Mouse (Mus musculus) CH12.LX (cell line): ENCODE measurements around the gene Ift74. TPM values are rescaled to one million over a fixed set of nuclear protein-coding genes. Genes with fewer than 3 reads are reported as not detected.

Experiments used
- DNase-seq: peaks from one replicate; pipeline ENCODE4 v3.0.0-alpha.2; 2013; ENCODE audit errors: extremely low read depth
- H3K27ac ChIP-seq: 2 replicates; pipeline ENCODE4 v1.5.1; 2012; ENCODE audit warnings: low read depth, mild to moderate bottlenecking, control low read depth, moderate library complexity; ENCODE audit not compliant: insufficient read depth
- H3K27me3 ChIP-seq: replicated peaks from 2 replicates; pipeline ENCODE3; 2012; ENCODE audit warnings: inconsistent platforms
- H3K36me3 ChIP-seq, 2 experiments: replicated peaks in 1 of 2; 2 replicates each; pipeline versions ENCODE3 to v1.6.1; 2012; ENCODE audit warnings: inconsistent platforms in 1 of 2, low read length in 1 of 2, mild to moderate bottlenecking in 1 of 2, mixed read lengths in 1 of 2, moderate library complexity in 1 of 2; ENCODE audit not compliant: control insufficient read depth in 1 of 2, insufficient read depth in 1 of 2
- H3K4me1 ChIP-seq, 2 experiments: 2 replicates each; pipeline ENCODE4 v1.6.1; 2012; ENCODE audit warnings: inconsistent platforms in 1 of 2, moderate library complexity in 1 of 2; ENCODE audit not compliant: insufficient read depth in 2 of 2, control insufficient read depth in 1 of 2
- H3K4me2 ChIP-seq: 2 replicates; pipeline ENCODE4 v1.6.1; 2012; ENCODE audit warnings: low read depth, mild to moderate bottlenecking, control low read depth; ENCODE audit not compliant: poor library complexity, insufficient read depth, severe bottlenecking
- H3K4me3 ChIP-seq, 3 experiments: fragments of 150-350 bp in 1 of 3; sonication (generic) in 1 of 3; replicated peaks in 1 of 3; 2 replicates each; pipeline versions ENCODE3 to v1.5.1; 2011 to 2012; ENCODE audit warnings: low read depth in 2 of 3, low read length in 2 of 3, mild to moderate bottlenecking in 2 of 3, moderate library complexity in 2 of 3, control low read depth in 1 of 3, improper control_type of control experiment in 1 of 3, inconsistent platforms in 1 of 3, mixed read lengths in 1 of 3; ENCODE audit not compliant: poor library complexity in 1 of 3
- H3K79me2 ChIP-seq: replicated peaks from 2 replicates; pipeline ENCODE4 v1.6.1; 2012; ENCODE audit warnings: mild to moderate bottlenecking, moderate library complexity; ENCODE audit not compliant: control insufficient read depth, poor library complexity, insufficient read depth, severe bottlenecking; ENCODE audit errors: extremely low read depth
- H3K9ac ChIP-seq: 2 replicates; pipeline ENCODE4 v1.6.1; 2012; ENCODE audit warnings: low read depth, mild to moderate bottlenecking, control low read depth, moderate library complexity; ENCODE audit not compliant: insufficient read depth
- H3K9me3 ChIP-seq: replicated peaks from 2 replicates; pipeline ENCODE3; 2012; ENCODE audit warnings: low read length, inconsistent platforms, mixed read lengths
- CHD2 ChIP-seq: IDR thresholded peaks from 2 replicates; pipeline ENCODE4 v1.6.1; 2011; ENCODE audit warnings: low read length, improper control_type of control experiment
- E2F4 ChIP-seq: IDR thresholded peaks from 2 replicates; pipeline ENCODE4 v1.6.1; 2011; ENCODE audit warnings: low read depth, low read length, improper control_type of control experiment; ENCODE audit not compliant: insufficient replicate concordance
- GABPA ChIP-seq: IDR thresholded peaks from 2 replicates; pipeline ENCODE4 v1.6.1; 2012; ENCODE audit warnings: low read depth, low read length, improper control_type of control experiment, inconsistent platforms; ENCODE audit not compliant: insufficient replicate concordance
- HCFC1 ChIP-seq: IDR thresholded peaks from 2 replicates; pipeline ENCODE4 v1.6.1; 2012; ENCODE audit warnings: low read depth, mild to moderate bottlenecking, inconsistent platforms, low read length, improper control_type of control experiment
- IRF4 ChIP-seq: IDR thresholded peaks from 2 replicates; pipeline ENCODE4 v1.6.1; 2014; ENCODE audit warnings: low read depth, mild to moderate bottlenecking, inconsistent platforms, low read length, improper control_type of control experiment
- MEF2A ChIP-seq: IDR thresholded peaks from 2 replicates; pipeline ENCODE4 v1.6.1; 2014; ENCODE audit warnings: low read depth, mild to moderate bottlenecking, inconsistent platforms, low read length, improper control_type of control experiment, borderline replicate concordance
- NELFE ChIP-seq: IDR thresholded peaks from 2 replicates; pipeline ENCODE4 v1.6.1; 2011; ENCODE audit warnings: low read depth, low read length, improper control_type of control experiment
- POLR2AphosphoS2 ChIP-seq: IDR thresholded peaks from 2 replicates; pipeline ENCODE4 v1.6.1; 2011; ENCODE audit warnings: low read depth, low read length, improper control_type of control experiment
- SMC3 ChIP-seq: IDR thresholded peaks from 2 replicates; pipeline ENCODE4 v1.6.1; 2011; ENCODE audit warnings: low read depth, low read length, improper control_type of control experiment
- TCF12 ChIP-seq: IDR thresholded peaks from 2 replicates; pipeline ENCODE4 v1.6.1; 2014; ENCODE audit warnings: low read depth, mild to moderate bottlenecking, inconsistent platforms, low read length, improper control_type of control experiment
- ZC3H11A ChIP-seq: IDR thresholded peaks from 2 replicates; pipeline ENCODE4 v1.6.1; 2012; ENCODE audit warnings: low read depth, mild to moderate bottlenecking, inconsistent platforms, low read length, improper control_type of control experiment
- ZKSCAN1 ChIP-seq: IDR thresholded peaks from 2 replicates; pipeline ENCODE4 v1.6.1; 2012; ENCODE audit warnings: low read depth, inconsistent platforms, low read length, improper control_type of control experiment, borderline replicate concordance
- ZNF384 ChIP-seq: IDR thresholded peaks from 2 replicates; pipeline ENCODE4 v1.6.1; 2012; ENCODE audit warnings: low read depth, low read length, improper control_type of control experiment, inconsistent platforms
- dilution Hi-C: fragments of 300-500 bp; cut with MboI; formaldehyde crosslinking; loops from 2 replicates; pipeline ENCODE4 v1.14.3; 2020; ENCODE audit warnings: low sequenced_read_pairs; ENCODE audit not compliant: extremely low pct_unique_long_range_greater_than_20kb, extremely low pct_ligation_motif_present
- in situ Hi-C: fragments of 300-500 bp; cut with MboI; formaldehyde crosslinking; loops from 3 replicates; pipeline ENCODE4 v1.14.3; 2019; ENCODE audit warnings: low sequenced_read_pairs, low pct_ligation_motif_present, low pct_unique_long_range_greater_than_20kb, mixed read lengths
- polyA plus RNA-seq: library from polyadenylated mRNA; unstranded; fragments of >175 nt; gene quantifications from 2 replicates; pipeline ENCODE4 v1.2.1, GENCODE M21; 2012; ENCODE audit warnings: low read depth; ENCODE audit not compliant: insufficient read length
- total RNA-seq, 2 experiments: library from RNA; depleted of rRNA; stranded (reverse); fragments of 300-350 nt in 1 of 2; fragments of >200 nt in 1 of 2; gene quantifications; 2 replicates each; pipeline ENCODE4 v1.2.3; 2012 to 2014

The Ift74 gene
- total and polyA plus RNA-seq, 3 experiments, result 5.9 to 15.0 (median 12.5) TPM

DNA sequence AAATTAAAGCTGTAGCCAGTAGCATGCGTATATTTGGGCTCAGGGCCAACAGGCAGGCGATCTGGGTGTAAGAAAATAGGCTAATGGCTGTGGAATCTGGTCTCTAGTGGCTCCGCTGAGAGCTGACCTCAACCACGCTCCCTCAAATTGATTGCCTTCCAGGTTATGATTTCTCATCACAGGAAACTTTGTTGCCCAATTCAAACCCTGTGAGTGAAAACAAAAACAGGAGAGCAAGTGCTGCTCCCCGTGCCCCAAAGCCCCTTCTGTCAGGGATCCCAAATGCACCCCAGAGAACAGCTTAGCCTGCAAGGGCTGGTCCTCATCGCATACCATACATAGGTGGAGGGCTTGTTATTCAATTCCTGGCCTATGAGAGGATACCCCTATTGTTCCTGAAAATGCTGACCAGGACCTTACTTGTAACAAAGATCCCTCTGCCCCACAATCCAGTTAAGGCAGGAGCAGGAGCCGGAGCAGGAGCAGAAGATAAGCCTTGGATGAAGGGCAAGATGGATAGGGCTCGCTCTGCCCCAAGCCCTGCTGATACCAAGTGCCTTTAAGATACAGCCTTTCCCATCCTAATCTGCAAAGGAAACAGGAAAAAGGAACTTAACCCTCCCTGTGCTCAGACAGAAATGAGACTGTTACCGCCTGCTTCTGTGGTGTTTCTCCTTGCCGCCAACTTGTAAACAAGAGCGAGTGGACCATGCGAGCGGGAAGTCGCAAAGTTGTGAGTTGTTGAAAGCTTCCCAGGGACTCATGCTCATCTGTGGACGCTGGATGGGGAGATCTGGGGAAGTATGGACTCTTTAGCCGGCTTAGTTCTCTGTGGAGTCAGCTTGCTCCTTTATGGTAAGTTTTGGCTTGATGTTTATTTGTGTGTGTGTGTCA lies 124.8 kb downstream of the Ift74 start, which contains the start of gene Tek:
Tek (plus strand) TSS at position 452 of the 894 bp plus-strand sequence.
- Histone ChIP-seq H3K79me2 (no peaks in the 10 kb centered on the region), H3K27ac (no peak within 1 kb of the TSS), H3K4me2 (no peak within 1 kb of the TSS), H3K4me1 (no peaks in the 10 kb centered on the region), H3K9me3 (no peaks in the 10 kb centered on the region), H3K4me3 (no peak within 1 kb of the TSS), H3K36me3 (no peaks in the 10 kb centered on the region), H3K27me3 (no peaks in the 10 kb centered on the region), H3K9ac (no peak within 1 kb of the TSS)
- no peak for DNase-seq
- TF ChIP-seq TCF12, result no peak
- no peak for TF ChIP-seq NELFE
- TF ChIP-seq IRF4, result no peak
- no peak for TF ChIP-seq HCFC1
- TF ChIP-seq E2F4, result no peak
- no peak for TF ChIP-seq ZNF384
- TF ChIP-seq ZKSCAN1, result no peak
- dilution Hi-C loops (no loop called here), in situ Hi-C loops (no loop called here)

DNA sequence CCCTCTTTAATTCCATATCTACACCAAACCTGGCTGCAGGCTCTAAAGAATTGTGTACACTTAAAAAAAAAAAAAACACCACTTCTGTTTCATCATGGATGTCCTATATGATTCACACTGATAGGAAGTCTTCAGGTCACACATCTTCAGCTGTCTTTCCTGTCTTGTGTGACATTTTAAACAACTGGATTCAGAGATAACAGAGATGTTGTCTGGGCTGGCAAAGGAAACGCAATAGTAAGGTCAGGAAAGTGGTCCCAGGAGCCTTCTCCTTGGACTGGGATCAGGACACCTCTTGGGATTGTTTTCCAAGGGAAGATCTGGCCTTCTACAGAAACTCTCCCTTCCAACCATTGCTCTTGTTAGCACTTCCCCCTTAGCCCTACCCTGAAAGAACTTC lies 127.5 kb downstream of the Ift74 start:
- Histone ChIP-seq H3K36me3 (no peaks in the 10 kb centered on the region), H3K4me1 (no peaks in the 10 kb centered on the region), H3K27ac (no peak overlapping the region), H3K27me3 (no peaks in the 10 kb centered on the region), H3K4me2 (no peak overlapping the region), H3K9me3 (no peaks in the 10 kb centered on the region), H3K79me2 (no peaks in the 10 kb centered on the region), H3K9ac (no peak overlapping the region), H3K4me3 (no peak overlapping the region)
- in situ Hi-C loops (no loop called here), dilution Hi-C loops (no loop called here)
- no peak for DNase-seq
- TF ChIP-seq SMC3 (no peak), CHD2 (no peak), MEF2A (no peak), GABPA (no peak), ZC3H11A (no peak), POLR2AphosphoS2 (no peak)

Other genes with a start within 250 kb of the Ift74 start
- gene Gm10306, start 57.9 kb upstream of the Ift74 start, total RNA-seq (2012; rRNA removed), result 0.68 and 2.3 TPM in 2 replicates
- gene Gm10306, start 57.9 kb upstream of the Ift74 start, total RNA-seq (2014; rRNA removed), result not detected in 2 replicates
- gene Gm10306, start 57.9 kb upstream of the Ift74 start, polyA plus RNA-seq, result not detected in 2 replicates
- gene Caap1, start 57.7 kb upstream of the Ift74 start, total RNA-seq (2012; rRNA removed), result 10.2 and 12.2 TPM in 2 replicates
- 34.1 and 40.3 TPM in 2 replicates for gene Caap1, start 57.7 kb upstream of the Ift74 start, total RNA-seq (2014; rRNA removed)
- 18.7 and 19.2 TPM in 2 replicates for gene Caap1, start 57.7 kb upstream of the Ift74 start, polyA plus RNA-seq
- 61.0 and 68.5 TPM in 2 replicates for gene Plaa, start 11.2 kb upstream of the Ift74 start, total RNA-seq (2012; rRNA removed)
- gene Plaa, start 11.2 kb upstream of the Ift74 start, total RNA-seq (2014; rRNA removed), result 134 and 152 TPM in 2 replicates
- 132 and 136 TPM in 2 replicates for gene Plaa, start 11.2 kb upstream of the Ift74 start, polyA plus RNA-seq
- not detected in 2 replicates for gene Lrrc19, start 35.7 kb downstream of the Ift74 start, total RNA-seq (2012; rRNA removed)
- not detected in 2 replicates for gene Lrrc19, start 35.7 kb downstream of the Ift74 start, total RNA-seq (2014; rRNA removed)
- not detected in 2 replicates for gene Lrrc19, start 35.7 kb downstream of the Ift74 start, polyA plus RNA-seq
- gene Tek, start 124.8 kb downstream of the Ift74 start, total RNA-seq (2012; rRNA removed), result 0.08 and 0.47 TPM in 2 replicates
- gene Tek, start 124.8 kb downstream of the Ift74 start, total RNA-seq (2014; rRNA removed), result 0.17 and 0.23 TPM in 2 replicates
- gene Tek, start 124.8 kb downstream of the Ift74 start, polyA plus RNA-seq, result 0.06 TPM in 1 of 2 replicates, not detected in the other